Mouse (Mus musculus): ENCODE data around the gene Aass. TPM values are rescaled to one million over a fixed set of nuclear protein-coding genes. Genes with fewer than 3 reads are reported as not detected.

Aass gene
- polyA plus RNA-seq, 1 experiment: not detected

- no peak for TF ChIP-seq GATA1 (IDR thresholded peaks at IDR 0.05; ENCODE audit: low read length)
Observed at GRCm38 (mm10) chr6:23078273-23078672, 54.5 kb downstream of the Aass start.

DNA sequence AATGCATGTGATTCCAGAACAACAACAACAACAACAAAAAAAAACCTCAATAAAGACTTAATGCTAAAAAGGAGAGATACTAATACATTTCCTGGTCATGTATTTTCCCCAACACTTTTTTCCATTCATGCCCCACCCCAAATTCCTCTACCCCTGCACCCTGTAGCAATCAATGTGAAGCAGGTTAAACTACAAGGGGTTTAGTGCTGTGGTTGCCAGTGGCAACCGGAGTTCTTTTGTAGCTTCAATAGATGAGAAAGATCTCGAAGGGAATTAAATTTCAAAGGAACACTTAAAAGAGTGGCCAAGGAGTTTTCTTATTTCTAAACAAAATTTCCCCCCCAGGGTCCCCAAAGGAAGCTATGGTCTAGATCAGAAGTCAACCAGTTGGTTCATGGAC is 56.7 kb downstream of the Aass start:
- TF ChIP-seq GATA1 (IDR thresholded peaks at IDR 0.05; ENCODE audit: low read length): no peak

DNA sequence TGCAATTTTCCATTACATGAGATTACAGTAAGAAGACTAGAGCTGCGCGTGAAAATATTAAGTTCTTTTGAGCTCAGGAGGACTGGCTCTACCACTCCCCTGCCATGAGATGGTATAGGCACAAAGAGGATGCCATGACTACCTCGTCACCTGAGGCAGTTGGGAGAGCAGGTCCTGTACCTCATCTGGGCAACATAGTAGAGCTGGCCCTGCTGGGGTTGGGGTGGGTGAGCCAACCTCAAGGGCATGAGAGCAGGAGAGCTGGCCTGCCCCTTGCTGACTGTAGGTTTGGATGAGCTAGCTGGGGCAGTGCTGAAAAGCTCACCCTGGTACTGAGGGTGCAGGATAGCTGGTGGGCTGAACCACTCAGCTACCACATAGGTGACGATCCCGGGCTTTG is 77.1 kb downstream of the Aass start:
- no peak for TF ChIP-seq GATA1 (IDR thresholded peaks at IDR 0.05; ENCODE audit: low read length)

DNA sequence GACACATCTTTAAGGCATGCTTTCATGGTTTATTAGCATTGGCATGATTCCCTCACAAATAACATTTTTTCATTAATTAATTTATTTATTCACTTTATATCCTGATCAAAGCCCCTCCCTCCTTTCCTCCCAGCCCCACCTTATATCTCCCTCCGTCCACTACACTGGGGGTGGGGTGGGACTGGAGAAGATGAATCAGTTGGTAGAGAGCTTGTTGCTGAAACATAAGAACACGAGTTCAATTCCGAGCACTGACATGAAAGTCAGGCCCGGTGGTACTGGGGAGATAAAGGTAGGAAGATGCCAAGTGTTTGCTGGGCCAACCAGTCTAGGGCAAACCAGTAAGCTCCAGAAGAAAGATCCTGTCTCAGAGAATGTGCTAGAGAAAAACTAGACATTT is 84.0 kb downstream of the Aass start:
- no peak for TF ChIP-seq GATA1 (IDR thresholded peaks at IDR 0.05; ENCODE audit: low read length)

- no peak for TF ChIP-seq GATA1 (IDR thresholded peaks at IDR 0.05; ENCODE audit: low read length)
Observed at GRCm38 (mm10) chr6:23028251-23028650, 104.5 kb downstream of the Aass start.

Other genes starting within 250 kb of the Aass start
- gene Fezf1, start 115.4 kb upstream of the Aass start, polyA plus RNA-seq (2012): not detected in 2 replicates

Measured in G1E-ER4 (cell line).